Mouse (Mus musculus) gastrocnemius, postnatal 10 days (tissue): ENCODE measurements around the gene Igsf11. TPM values are rescaled to one million over a fixed set of nuclear protein-coding genes. Genes with fewer than 3 reads are reported as not detected.
"Not testable (repeated sequence)": the region's sequence is repeated elsewhere in the genome, so short reads cannot be mapped to it uniquely, and the experiment has no call there.

Source experiments
- DNase-seq: peaks from one replicate; pipeline ENCODE4 v3.0.0; 2021; ENCODE audit warnings: mixed read lengths
- total RNA-seq, 2 experiments: library from RNA; stranded (reverse); gene quantifications; 2 replicates each; pipeline ENCODE4 v1.2.3; 2021

The Igsf11 gene
- total RNA-seq, 2 experiments from 2014 or later, result 1.4 to 1.6 TPM

GRCm38 (mm10) chr16:38983850-38984249 lies 91.4 kb downstream of the Igsf11 start:
- not testable (repeated sequence) for DNase-seq

DNA sequence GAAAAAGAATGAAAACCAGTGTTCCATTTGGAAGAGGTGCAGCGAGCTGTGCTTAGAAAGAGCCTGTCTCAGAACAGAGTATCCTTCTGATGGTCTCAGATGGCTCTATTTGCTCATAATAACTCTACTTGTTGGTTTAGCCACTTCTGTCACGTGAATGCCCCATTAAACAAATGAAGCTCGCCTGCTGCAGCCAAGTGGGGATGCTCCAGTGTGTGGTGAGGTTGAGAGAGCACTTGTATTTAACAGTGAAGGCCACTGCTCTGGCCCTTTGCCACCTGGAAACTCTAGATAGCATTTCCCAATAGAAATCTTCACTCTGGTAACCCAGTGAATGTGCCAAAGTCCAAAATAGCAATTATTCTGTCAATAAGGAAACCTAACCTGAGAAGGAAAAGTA lies 92.9 kb downstream of the Igsf11 start:
- DNase-seq, result no peak

GRCm38 (mm10) chr16:38986410-38986809 lies 93.9 kb downstream of the Igsf11 start:
- no peak for DNase-seq

DNA sequence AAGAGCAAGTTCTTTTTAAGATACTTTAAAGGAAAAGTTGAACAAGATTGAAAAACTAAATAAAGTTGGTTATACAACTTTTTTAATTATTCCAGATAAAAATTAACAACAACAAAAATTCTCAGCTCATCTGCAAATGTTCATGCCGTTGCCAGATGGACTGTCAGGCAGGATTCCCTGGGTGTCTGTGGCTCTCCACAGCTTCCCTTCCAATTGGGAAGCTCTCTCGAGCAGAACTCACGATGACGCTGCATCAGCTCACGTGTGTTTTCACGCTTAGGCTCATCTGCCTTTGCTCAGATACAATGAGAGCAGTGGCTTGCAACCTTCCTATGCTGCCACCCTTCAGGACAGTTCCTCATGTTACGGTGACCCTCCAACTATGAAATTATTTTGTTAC lies 101.2 kb downstream of the Igsf11 start:
- no peak for DNase-seq

DNA sequence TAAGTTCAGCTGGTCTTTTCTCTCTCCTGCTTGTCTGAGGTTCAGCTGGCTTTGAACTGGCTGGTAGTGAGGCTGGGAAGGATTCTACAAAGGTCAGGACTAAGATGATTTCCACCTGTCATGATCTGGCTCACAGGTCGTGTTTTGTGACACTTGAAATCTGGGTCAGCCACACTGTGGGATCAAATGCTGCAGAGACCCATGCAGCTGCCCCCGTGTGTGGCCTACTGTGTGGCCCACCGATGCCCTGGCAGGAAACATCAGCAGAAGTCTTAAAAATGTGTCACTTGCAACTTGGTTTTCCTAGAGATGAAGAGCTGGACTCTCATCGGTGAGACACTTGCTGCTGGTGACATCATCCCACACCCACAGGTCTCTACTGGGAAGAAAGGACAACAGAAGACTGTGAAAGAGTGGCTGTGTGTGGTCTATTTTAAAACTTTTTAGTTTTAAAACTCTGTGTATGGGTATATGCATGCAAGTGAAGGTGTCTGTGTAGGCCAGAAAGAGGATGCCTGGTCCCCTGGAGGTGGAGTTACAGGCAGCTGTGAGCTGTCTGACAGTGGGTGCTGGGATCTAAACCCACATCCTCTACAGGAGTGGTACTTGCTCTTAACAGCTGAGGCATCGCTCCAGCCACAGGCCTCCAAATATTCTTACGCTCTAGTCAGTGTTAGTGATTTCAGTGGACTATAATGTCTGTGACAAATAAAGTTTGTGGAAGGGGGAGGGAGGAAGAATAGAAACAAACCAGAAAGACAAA lies 106.2 kb downstream of the Igsf11 start:
- no peak for DNase-seq

DNA sequence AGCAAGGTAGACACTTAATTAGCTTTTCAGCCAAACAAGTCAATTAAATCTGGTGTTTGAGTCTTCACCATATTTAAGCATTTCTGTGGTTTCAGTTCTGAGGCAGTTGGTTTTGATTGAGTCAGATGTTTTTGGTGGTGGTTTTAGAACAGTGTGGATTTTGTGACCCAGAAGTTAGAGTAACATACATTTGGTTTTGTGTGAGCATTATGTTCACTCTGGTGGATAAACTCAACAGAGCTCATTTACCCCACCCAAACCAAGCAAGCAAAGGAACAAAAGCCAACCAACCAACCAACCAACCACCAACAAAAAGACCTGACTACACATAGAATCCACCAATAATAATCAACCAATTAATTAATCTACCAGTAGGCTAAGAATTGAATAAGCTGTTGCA lies 106.8 kb downstream of the Igsf11 start:
- DNase-seq, result no peak

DNA sequence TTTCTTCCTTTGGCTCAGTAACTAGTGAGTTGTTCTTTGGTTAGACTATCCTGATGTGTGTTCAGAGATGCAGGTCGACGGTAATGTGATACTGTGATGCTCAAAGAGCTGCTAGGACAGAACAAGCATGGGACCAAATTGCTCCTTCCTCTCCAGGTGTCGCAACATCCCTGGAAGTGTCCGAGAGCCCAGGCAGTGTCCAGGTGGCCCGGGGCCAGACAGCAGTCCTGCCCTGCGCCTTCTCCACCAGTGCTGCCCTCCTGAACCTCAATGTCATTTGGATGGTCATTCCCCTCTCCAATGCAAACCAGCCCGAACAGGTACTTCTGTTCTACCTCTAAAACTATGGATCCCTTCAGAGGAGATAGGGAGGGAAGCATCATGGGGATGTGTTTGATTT lies 114.5 kb downstream of the Igsf11 start:
- no peak for DNase-seq

- DNase-seq, result no peak
Observed at GRCm38 (mm10) chr16:39019449-39019848, 127.0 kb downstream of the Igsf11 start.

GRCm38 (mm10) chr16:39025989-39026736 lies 133.7 kb downstream of the Igsf11 start:
- DNase-seq, result no peak

DNA sequence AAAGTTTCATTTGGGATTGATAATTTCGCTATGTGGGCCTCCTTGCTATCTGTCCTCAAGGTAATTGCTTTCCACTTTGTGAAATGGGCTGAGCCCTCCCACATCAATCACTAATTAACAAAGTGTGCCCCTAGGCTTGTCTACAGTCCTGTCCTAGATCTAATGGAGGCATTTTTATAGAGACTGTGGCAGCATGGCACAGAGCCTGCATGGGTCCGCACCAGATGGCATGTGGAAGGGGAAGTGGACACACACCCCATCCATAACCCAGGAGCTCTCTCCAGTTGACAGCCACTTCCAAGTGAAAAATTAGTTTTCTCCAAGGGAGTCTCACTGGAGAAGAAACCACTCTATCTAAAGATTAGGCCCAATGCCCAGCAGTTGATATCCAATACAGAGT lies 138.9 kb downstream of the Igsf11 start:
- no peak for DNase-seq

GRCm38 (mm10) chr16:39037257-39037656 lies 144.8 kb downstream of the Igsf11 start:
- no peak for DNase-seq

DNA sequence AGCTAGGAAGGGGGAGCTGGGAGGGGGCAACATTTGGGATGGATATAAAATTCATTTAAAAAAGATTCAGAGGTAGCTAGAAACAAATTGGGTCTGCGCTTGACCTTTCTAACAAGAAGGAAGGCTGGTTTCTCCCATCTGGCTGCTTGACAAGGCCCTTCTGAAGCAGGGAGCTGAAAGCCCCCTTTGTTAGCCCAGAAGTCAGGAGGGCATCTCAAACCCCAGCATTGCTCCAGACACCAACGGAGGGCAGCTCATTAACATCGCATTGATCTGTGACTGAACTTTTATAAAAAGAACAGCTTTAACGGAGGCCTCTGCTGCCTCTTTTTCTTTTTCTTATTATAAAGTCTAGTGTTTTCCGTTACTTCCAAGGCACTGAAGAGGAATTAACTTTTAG lies 151.9 kb downstream of the Igsf11 start:
- no peak for DNase-seq

DNA sequence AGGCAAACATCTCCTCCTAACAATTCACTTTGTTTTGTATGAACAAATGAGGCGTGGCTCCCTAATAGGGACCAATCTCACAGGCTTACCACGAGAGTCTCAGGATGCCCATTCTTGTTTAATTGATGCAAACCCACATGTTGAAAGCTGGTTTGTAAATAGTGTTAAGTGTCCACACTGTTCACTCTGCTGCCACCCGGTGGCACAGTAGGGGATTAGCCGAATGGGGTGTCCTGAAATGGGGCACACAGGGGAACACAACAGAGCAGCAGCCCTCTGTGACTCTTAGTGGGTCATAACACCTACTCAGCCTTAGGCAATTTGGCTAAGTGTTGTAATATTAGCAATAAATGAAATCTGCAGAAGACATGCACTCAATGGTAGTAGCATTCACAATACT lies 156.4 kb downstream of the Igsf11 start:
- peak; percentile 34 for DNase-seq

DNA sequence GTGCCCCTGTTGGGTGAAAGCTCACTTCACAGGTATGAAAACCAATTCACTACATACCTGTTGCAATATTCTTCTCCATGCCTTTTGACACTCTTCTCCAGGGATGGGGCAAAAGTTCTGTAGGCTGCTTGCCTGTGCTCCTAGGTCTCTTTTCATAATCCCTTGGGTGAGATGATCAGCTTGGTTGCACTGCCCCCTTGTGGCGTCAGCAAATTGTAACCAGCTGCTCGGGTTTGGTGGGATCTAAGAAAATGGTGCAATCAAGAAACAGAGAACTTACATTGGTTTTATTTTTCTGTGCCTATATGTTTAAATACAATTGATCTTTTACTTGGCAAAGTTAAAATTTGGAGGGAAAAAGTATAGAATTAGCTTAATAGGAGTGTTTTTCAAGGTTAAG lies 160.5 kb downstream of the Igsf11 start:
- DNase-seq, result peak; percentile 69

DNA sequence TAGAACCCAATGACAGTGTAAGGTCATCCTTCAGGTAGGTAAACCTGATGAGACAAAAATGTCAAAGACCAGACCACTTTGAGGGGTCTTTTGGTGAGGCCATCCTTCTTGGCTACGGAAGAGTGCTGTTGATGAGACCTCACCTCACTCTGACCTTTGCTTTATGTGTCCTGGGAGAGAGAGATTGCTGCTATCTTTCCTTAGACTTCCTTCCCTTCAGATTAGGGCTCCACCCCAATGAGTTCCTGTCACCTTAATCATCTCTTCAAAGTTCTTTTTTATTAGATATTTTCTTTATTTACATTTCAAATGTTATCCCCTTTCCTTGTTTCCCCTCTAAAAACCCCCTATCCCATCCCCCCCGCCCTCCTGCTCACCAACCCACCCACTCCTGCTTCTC lies 161.3 kb downstream of the Igsf11 start:
- DNase-seq, result no peak

GRCm38 (mm10) chr16:39056061-39056460 lies 163.6 kb downstream of the Igsf11 start:
- DNase-seq, result no peak

DNA sequence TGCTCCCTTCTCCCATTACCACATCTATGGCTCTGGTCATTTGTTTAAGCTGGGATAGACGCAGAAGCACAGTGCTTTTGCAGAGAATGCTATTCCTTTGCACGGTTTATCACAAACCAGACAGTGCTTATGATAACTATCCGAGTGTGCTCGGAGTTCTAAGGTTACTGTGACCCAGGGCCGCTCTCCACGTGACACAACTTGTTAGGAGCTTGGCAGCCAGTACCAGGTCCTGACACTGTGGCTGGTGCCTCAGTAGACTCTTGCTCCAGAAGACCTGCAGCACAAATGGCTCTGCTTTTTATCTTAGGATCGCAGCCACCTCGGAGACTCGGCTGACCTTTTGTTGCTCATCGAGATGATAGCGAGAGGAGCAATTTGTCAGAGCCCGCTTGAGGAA lies 164.5 kb downstream of the Igsf11 start:
- DNase-seq, result no peak

DNA sequence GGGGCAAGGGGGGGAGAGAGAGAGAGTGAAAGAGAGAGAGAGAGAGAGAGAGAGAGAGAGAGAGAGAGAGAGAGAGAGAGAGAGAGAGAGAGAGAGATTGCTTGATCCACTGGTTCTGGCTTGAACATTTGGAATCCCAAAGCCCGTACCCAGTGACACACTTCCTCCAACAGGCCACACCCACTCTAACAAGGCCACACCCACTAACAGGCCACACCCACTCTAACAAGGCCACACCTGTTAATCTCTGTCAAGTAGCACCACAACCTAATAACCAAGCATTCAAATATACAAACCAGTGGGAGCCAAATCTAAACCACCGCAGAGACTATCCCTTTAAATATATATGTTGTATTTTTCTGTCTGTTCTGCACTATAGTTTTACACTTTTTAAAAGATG lies 166.4 kb downstream of the Igsf11 start:
- DNase-seq, result no peak

DNA sequence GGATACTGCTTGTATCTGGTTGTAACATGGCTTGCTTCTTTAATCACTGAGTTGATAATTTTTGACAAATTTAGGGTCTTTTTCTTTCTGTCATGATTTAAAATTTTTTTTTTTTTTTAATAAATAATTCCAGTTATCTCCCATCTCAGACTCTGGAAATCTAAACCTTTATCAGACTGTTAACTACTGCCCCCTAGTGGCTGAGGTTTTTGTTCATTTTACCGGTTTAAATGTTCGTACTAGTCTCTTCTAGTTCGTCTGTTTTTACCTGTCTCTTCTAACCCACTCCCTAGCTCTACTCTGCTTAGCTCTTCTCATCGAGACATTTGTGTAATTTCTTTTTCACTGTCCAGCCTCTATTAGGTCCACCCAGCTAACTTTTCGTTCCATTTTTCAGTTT lies 170.1 kb downstream of the Igsf11 start:
- DNase-seq, result no peak

- no peak for DNase-seq
Observed at GRCm38 (mm10) chr16:39065576-39065975, 173.1 kb downstream of the Igsf11 start.

- DNase-seq, result no peak
Observed at GRCm38 (mm10) chr16:39071431-39071830, 179.0 kb downstream of the Igsf11 start.
